Mouse (Mus musculus) stomach, postnatal 0 days (tissue): ENCODE results near the gene Sub1.

ENCODE experiments used
- CTCF ChIP-seq: IDR thresholded peaks from 2 replicates; pipeline ENCODE4 v1.5.1; 2016; ENCODE audit warnings: antibody characterized with exemption, low read depth, mild to moderate bottlenecking, moderate library complexity
- EP300 ChIP-seq: optimal IDR thresholded peaks from 2 replicates; pipeline ENCODE3; 2016; ENCODE audit warnings: antibody characterized with exemption

DNA sequence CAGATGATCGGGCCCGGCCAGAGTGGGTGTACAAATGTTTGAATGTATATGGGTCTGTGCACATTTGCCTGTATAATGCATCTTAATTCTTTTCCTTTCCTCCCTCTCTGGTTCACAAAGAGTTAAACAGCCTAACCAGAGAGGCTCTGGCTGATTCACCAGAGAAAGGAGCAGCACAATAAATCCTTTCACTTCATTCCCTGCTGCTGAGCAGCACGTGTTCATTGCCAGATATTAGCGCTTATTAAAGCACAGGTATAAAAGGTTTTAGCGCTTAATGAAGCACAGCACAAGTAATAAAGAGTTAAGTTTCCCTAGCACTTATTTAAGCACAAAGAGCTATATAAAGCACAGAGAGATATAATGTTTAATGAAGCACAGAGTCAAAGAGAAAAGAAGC lies 55.9 kb downstream of the Sub1 start:
- TF ChIP-seq CTCF (no peak), EP300 (no peak)
